Comparison of ENCODE assay signal across 12 mouse cellular contexts in the genomic region with DNA sequence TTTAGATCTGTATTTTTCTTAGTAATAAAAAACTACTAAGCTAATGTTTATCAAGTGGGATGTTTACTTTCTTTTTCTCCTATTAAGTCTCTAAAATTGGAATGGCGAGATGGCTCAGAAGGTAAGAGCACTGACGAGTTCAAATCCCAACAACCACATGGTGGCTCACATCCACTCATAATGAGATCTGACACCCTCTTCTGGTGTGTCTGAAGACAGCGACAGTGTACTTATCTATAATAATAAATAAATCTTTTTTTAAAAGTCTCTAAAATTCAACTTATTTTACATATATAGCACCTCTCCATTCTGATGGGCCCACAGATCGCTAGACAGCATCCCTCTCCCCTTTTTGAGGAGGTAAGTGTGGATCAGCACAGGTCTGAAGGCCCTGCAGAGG. TPM values are rescaled to one million over a fixed set of nuclear protein-coding genes. Genes with fewer than 3 reads are reported as not detected.
DNase-seq lines count a peak whose midpoint lies in the region; ATAC-seq and TF ChIP-seq lines count a peak whose summit lies in the region.
"Had no signal": no experiment of that assay in that cellular context is flagged by ENCODE, and none has a peak within 500 bp of the region (broad histone marks: within the 10 kb centered on the region; RNA-seq: fewer than 3 reads in every experiment).

No protein-coding gene starts in this region.

- no peaks in the 10 kb centered on the region for H3K27me3 ChIP-seq in heart, embryonic 13.5 days (replicated peaks)
- H3K27me3 ChIP-seq in ES-Bruce4 (ENCODE audit: control insufficient read depth, insufficient read depth, low read length, poor library complexity, severe bottlenecking) = no peaks in the 10 kb centered on the region
- no peaks in the 10 kb centered on the region for H3K27me3 ChIP-seq in hindbrain, embryonic 10.5 days (ENCODE audit: insufficient read depth, poor library complexity, severe bottlenecking)
- H3K27me3 ChIP-seq in liver, embryonic 16.5 days (ENCODE audit: control insufficient read depth, insufficient read depth, low read depth, low read length) = no peaks in the 10 kb centered on the region

- 56% methylated on average over 4 of the region's 4 CpGs for WGBS in heart, embryonic 13.5 days
- WGBS in hindbrain, embryonic 10.5 days = 70% methylated on average over 4 of the region's 4 CpGs
- 59% methylated on average over 4 of the region's 4 CpGs for WGBS in liver, embryonic 16.5 days (ENCODE audit: insufficient replicate concordance)

- no peak for DNase-seq in heart, postnatal 14 days
- DNase-seq in hindbrain, embryonic 10.5 days (ENCODE audit: low spot score) = no peak
- no peak for DNase-seq in gastrocnemius, postnatal 36 days
- DNase-seq in urinary bladder, postnatal 14 days (ENCODE audit: low spot score) = no peak
- DNase-seq: cerebellum, postnatal 25 days; thymus, postnatal 36 days had no signal

- TF ChIP-seq POLR2A in ES-Bruce4 (IDR thresholded peaks at IDR 0.05; ENCODE audit: insufficient read depth, low read length) = no peak

- H3K4me2 ChIP-seq in heart, embryonic 13.5 days = peak overlapping the region; percentile 86
- H3K4me2 ChIP-seq in liver, embryonic 16.5 days (ENCODE audit: low read depth, low read length) = peak overlapping the region; percentile 99; the same call in 1 of the 2 replicates

- 0 out of 2 replicates have a peak overlapping the region, but pooled peaks have one; percentile 28 for H3K27ac ChIP-seq in heart, embryonic 13.5 days (replicated peaks)
- no peak overlapping the region for H3K27ac ChIP-seq in ES-Bruce4 (ENCODE audit: insufficient read depth, low read length)
- H3K27ac ChIP-seq in hindbrain, embryonic 10.5 days = peak overlapping the region; percentile 91; the same call in 1 of the 2 replicates
- H3K27ac ChIP-seq in liver, embryonic 16.5 days (ENCODE audit: low read length) = no peak overlapping the region

- peaks cover 29% of the 10 kb centered on the region for H3K4me1 ChIP-seq in heart, embryonic 13.5 days
- no peaks in the 10 kb centered on the region for H3K4me1 ChIP-seq in ES-Bruce4 (ENCODE audit: control insufficient read depth, insufficient read depth, low read length)
- H3K4me1 ChIP-seq in hindbrain, embryonic 10.5 days (replicated peaks) = peaks cover 24% of the 10 kb centered on the region
- H3K4me1 ChIP-seq in liver, embryonic 16.5 days (ENCODE audit: control insufficient read depth, low read depth, low read length) = peaks cover 19% of the 10 kb centered on the region

- intact Hi-C loops in heart, postnatal 14 days (cut with DNase I) = loop anchor here (10.0 kb wide), 1 partner anchor 595 kb away; no protein-coding TSS in a partner anchor
- intact Hi-C loops in gastrocnemius, postnatal 36 days (cut with DNase I) = no loop called here

- no peak for TF ChIP-seq EP300 in ES-Bruce4 (IDR thresholded peaks at IDR 0.05; ENCODE audit: insufficient read depth, low read depth, low read length)

- no peak for TF ChIP-seq CTCF in ES-Bruce4 (IDR thresholded peaks at IDR 0.05; ENCODE audit: low read depth, low read length)

- H3K36me3 ChIP-seq in heart, embryonic 13.5 days = peaks cover 20% of the 10 kb centered on the region
- H3K36me3 ChIP-seq in ES-Bruce4 (ENCODE audit: control insufficient read depth, insufficient read depth, low read length, poor library complexity, severe bottlenecking) = no peaks in the 10 kb centered on the region
- H3K36me3 ChIP-seq in hindbrain, embryonic 10.5 days = peaks cover 8% of the 10 kb centered on the region; the same call in 1 of the 2 replicates
- H3K36me3 ChIP-seq in liver, embryonic 16.5 days (ENCODE audit: control insufficient read depth, insufficient read depth) = no peaks in the 10 kb centered on the region

- no peak for ATAC-seq in heart, embryonic 13.5 days (ENCODE audit: extremely low read depth, insufficient number of reproducible peaks, low FRiP score, low TSS enrichment)
- ATAC-seq in liver, embryonic 16.5 days (ENCODE audit: low read depth) = no peak
- ATAC-seq in erythroid progenitor cell, adult 5-6 weeks (replicated peaks; ENCODE audit: low FRiP score, poor library complexity, severe bottlenecking) = no peak

- H3K4me3 ChIP-seq in heart, embryonic 13.5 days = peak overlapping the region; percentile 64
- no peak overlapping the region for H3K4me3 ChIP-seq in ES-Bruce4 (ENCODE audit: low read depth, low read length)
- H3K4me3 ChIP-seq in hindbrain, embryonic 10.5 days = peak overlapping the region; percentile 70
- H3K4me3 ChIP-seq in liver, embryonic 16.5 days (ENCODE audit: low read depth, low read length) = peak overlapping the region; percentile 72

- H3K9ac ChIP-seq in heart, embryonic 13.5 days = peak overlapping the region; percentile 83
- H3K9ac ChIP-seq in ES-Bruce4 (ENCODE audit: low read depth, poor library complexity, severe bottlenecking) = peak overlapping the region; percentile 28; the same call in 1 of the 2 replicates
- H3K9ac ChIP-seq in liver, embryonic 16.5 days (ENCODE audit: low read depth, low read length) = no peak overlapping the region

- no peaks in the 10 kb centered on the region for H3K9me3 ChIP-seq in heart, embryonic 13.5 days
- no peaks in the 10 kb centered on the region for H3K9me3 ChIP-seq in ES-Bruce4 (replicated peaks; ENCODE audit: control insufficient read depth, insufficient read depth, low read length, poor library complexity, severe bottlenecking)
- no peaks in the 10 kb centered on the region for H3K9me3 ChIP-seq in hindbrain, embryonic 10.5 days
- H3K9me3 ChIP-seq in liver, embryonic 16.5 days (replicated peaks; ENCODE audit: control insufficient read depth, low read length) = no peaks in the 10 kb centered on the region

RNA-seq across cellular contexts. Expression of a gene that starts 1.1 kb away (rescaled TPM):
- polyA plus RNA-seq in heart, embryonic 13.5 days (2015; fragmentation: Nextera tagmentation; extraction: Ambion mirVana) = 11.1 and 11.9 TPM in 2 replicates
- 1 to 10 TPM; 3.5 to 4.1 TPM for total RNA-seq in heart, postnatal 14 days (2021)
- polyA plus RNA-seq in ES-Bruce4 (2011; ENCODE audit: insufficient read depth, insufficient read length, low read depth, missing spikeins) = 11.9 and 12.8 TPM in 2 replicates
- polyA plus RNA-seq in hindbrain, embryonic 10.5 days (2016; fragmentation: Nextera tagmentation; extraction: Ambion mirVana) = 7.1 and 7.2 TPM in 2 replicates
- 8.1 and 8.6 TPM in 2 replicates for polyA plus RNA-seq in liver, embryonic 16.5 days (2015; fragmentation: Nextera tagmentation; extraction: Ambion mirVana)
- total RNA-seq in gastrocnemius, postnatal 36 days (2021) = 1 to 10 TPM; 1.3 to 1.6 TPM
- total RNA-seq in erythroid progenitor cell, adult 5-6 weeks (2015; ENCODE audit: low replicate concordance) = 4.6 and 24.5 TPM in 2 replicates
- total RNA-seq in erythroid progenitor cell, adult 5-6 weeks (2017; ENCODE audit: low replicate concordance) = 4.2 and 5.0 TPM in 2 replicates

RNA-seq across cellular contexts. Expression of a gene that starts 1.2 kb away (rescaled TPM):
- 55.6 and 74.0 TPM in 2 replicates for polyA plus RNA-seq in heart, embryonic 13.5 days (2015; fragmentation: Nextera tagmentation; extraction: Ambion mirVana)
- total RNA-seq in heart, postnatal 14 days (2021) = 10 to 100 TPM; 45.9 to 57.2 TPM
- polyA plus RNA-seq in ES-Bruce4 (2011; ENCODE audit: insufficient read depth, insufficient read length, low read depth, missing spikeins) = 19.3 and 30.5 TPM in 2 replicates
- 53.3 and 68.5 TPM in 2 replicates for polyA plus RNA-seq in hindbrain, embryonic 10.5 days (2016; fragmentation: Nextera tagmentation; extraction: Ambion mirVana)
- 21.5 and 22.8 TPM in 2 replicates for polyA plus RNA-seq in liver, embryonic 16.5 days (2015; fragmentation: Nextera tagmentation; extraction: Ambion mirVana)
- total RNA-seq in gastrocnemius, postnatal 36 days (2021) = 10 to 100 TPM; 38.2 to 40.6 TPM
- 18.0 and 43.2 TPM in 2 replicates for total RNA-seq in erythroid progenitor cell, adult 5-6 weeks (2015; ENCODE audit: low replicate concordance)
- total RNA-seq in erythroid progenitor cell, adult 5-6 weeks (2017; ENCODE audit: low replicate concordance) = 1.8 and 5.9 TPM in 2 replicates

RNA-seq across cellular contexts. Expression of a gene that starts 12.3 kb away (rescaled TPM):
- not detected in 2 replicates for polyA plus RNA-seq in heart, embryonic 13.5 days (2015; fragmentation: Nextera tagmentation; extraction: Ambion mirVana)
- total RNA-seq in heart, postnatal 14 days (2021) = under 1 TPM in 1 of 2 experiments, not detected in 1; 0.20 TPM
- not detected in 2 replicates for polyA plus RNA-seq in ES-Bruce4 (2011; ENCODE audit: insufficient read depth, insufficient read length, low read depth, missing spikeins)
- not detected in 2 replicates for polyA plus RNA-seq in hindbrain, embryonic 10.5 days (2016; fragmentation: Nextera tagmentation; extraction: Ambion mirVana)
- polyA plus RNA-seq in liver, embryonic 16.5 days (2015; fragmentation: Nextera tagmentation; extraction: Ambion mirVana) = not detected in 2 replicates
- total RNA-seq in gastrocnemius, postnatal 36 days (2021) = not detected
- total RNA-seq in erythroid progenitor cell, adult 5-6 weeks (2015; ENCODE audit: low replicate concordance) = not detected in 2 replicates
- total RNA-seq in erythroid progenitor cell, adult 5-6 weeks (2017; ENCODE audit: low replicate concordance) = not detected in 2 replicates
- total RNA-seq: left cerebral cortex, adult 8-10 months had no signal
- polyA plus RNA-seq: C2C12 had no signal

RNA-seq across cellular contexts. Expression of a gene that starts 33.5 kb away (rescaled TPM):
- polyA plus RNA-seq in heart, embryonic 13.5 days (2015; fragmentation: Nextera tagmentation; extraction: Ambion mirVana) = 251 and 271 TPM in 2 replicates
- total RNA-seq in heart, postnatal 14 days (2021) = 10 to 100 TPM; 32.7 to 34.5 TPM
- polyA plus RNA-seq in ES-Bruce4 (2011; ENCODE audit: insufficient read depth, insufficient read length, low read depth, missing spikeins) = 325 and 344 TPM in 2 replicates
- 237 and 268 TPM in 2 replicates for polyA plus RNA-seq in hindbrain, embryonic 10.5 days (2016; fragmentation: Nextera tagmentation; extraction: Ambion mirVana)
- 196 and 204 TPM in 2 replicates for polyA plus RNA-seq in liver, embryonic 16.5 days (2015; fragmentation: Nextera tagmentation; extraction: Ambion mirVana)
- total RNA-seq in gastrocnemius, postnatal 36 days (2021) = 10 to 100 TPM; 35.4 to 45.3 TPM
- total RNA-seq in erythroid progenitor cell, adult 5-6 weeks (2015; ENCODE audit: low replicate concordance) = 39.4 and 53.7 TPM in 2 replicates
- total RNA-seq in erythroid progenitor cell, adult 5-6 weeks (2017; ENCODE audit: low replicate concordance) = 12.3 and 15.5 TPM in 2 replicates

RNA-seq across cellular contexts. Expression of a gene that starts 42.4 kb away (rescaled TPM):
- polyA plus RNA-seq in heart, embryonic 13.5 days (2015; fragmentation: Nextera tagmentation; extraction: Ambion mirVana) = 31.0 and 34.6 TPM in 2 replicates
- 1 to 10 TPM; 3.6 to 4.6 TPM for total RNA-seq in heart, postnatal 14 days (2021)
- polyA plus RNA-seq in ES-Bruce4 (2011; ENCODE audit: insufficient read depth, insufficient read length, low read depth, missing spikeins) = 63.7 and 68.6 TPM in 2 replicates
- 56.0 and 64.3 TPM in 2 replicates for polyA plus RNA-seq in hindbrain, embryonic 10.5 days (2016; fragmentation: Nextera tagmentation; extraction: Ambion mirVana)
- 34.7 and 41.1 TPM in 2 replicates for polyA plus RNA-seq in liver, embryonic 16.5 days (2015; fragmentation: Nextera tagmentation; extraction: Ambion mirVana)
- total RNA-seq in gastrocnemius, postnatal 36 days (2021) = 1 to 10 TPM in 1 of 2 experiments, under 1 TPM in 1; 0.76 to 1.2 TPM
- total RNA-seq in erythroid progenitor cell, adult 5-6 weeks (2015; ENCODE audit: low replicate concordance) = 55.5 and 65.8 TPM in 2 replicates
- total RNA-seq in erythroid progenitor cell, adult 5-6 weeks (2017; ENCODE audit: low replicate concordance) = 33.0 and 77.8 TPM in 2 replicates

Comparison
In these comparisons a context has a peak if more than half of its experiments do, and no peak if none do; other contexts are left out.
1. H3K27ac ChIP-seq: peak in heart, embryonic 13.5 days (single experiment) and hindbrain, embryonic 10.5 days (single experiment); none in ES-Bruce4 (single experiment) and liver, embryonic 16.5 days (single experiment).